Mouse (Mus musculus): ENCODE data around the gene Mfap5. TPM values are rescaled to one million over a fixed set of nuclear protein-coding genes. Genes with fewer than 3 reads are reported as not detected.

The Mfap5 gene
- polyA plus RNA-seq, 1 experiment from 2014 or later: 1.6 TPM

DNA sequence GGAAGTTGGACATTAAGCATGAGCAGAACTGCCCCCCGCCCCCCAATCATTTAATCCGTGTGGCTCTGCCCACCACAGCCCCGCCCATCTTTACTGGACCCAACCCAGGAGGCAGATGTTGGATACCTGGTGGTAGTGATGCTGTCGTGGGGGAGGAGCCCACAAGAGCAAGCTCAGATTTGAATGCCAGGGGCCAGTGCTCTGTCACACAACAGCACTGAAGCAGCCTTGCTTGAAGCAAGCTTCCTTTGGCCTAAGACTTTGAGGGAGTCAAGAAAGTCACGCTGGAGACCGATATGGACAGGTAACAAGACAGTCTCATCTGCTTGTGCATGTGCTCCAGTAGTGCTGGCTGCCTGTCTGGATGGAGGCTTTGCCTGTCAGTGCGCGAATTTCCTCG is 48.0 kb downstream of the Mfap5 start, which contains the start of gene Aicda:
TSS of gene Aicda (plus strand) at position 196 of the 400 bp plus-strand sequence.
- no peak within 1 kb of the TSS for H3K27ac ChIP-seq
- no peaks in the 10 kb centered on the region for H3K9me3 ChIP-seq
- H3K9ac ChIP-seq: no peak within 1 kb of the TSS
- H3K4me1 ChIP-seq: no peaks in the 10 kb centered on the region
- H3K4me2 ChIP-seq (replicated peaks): no peak within 1 kb of the TSS
- H3K27me3 ChIP-seq (replicated peaks): no peaks in the 10 kb centered on the region
- WGBS: 61% methylated on average over 9 of the region's 9 CpGs
- no peak for ATAC-seq (ENCODE audit: low FRiP score, low read depth)
- no peaks in the 10 kb centered on the region for H3K36me3 ChIP-seq
- no peak within 1 kb of the TSS for H3K4me3 ChIP-seq

DNA sequence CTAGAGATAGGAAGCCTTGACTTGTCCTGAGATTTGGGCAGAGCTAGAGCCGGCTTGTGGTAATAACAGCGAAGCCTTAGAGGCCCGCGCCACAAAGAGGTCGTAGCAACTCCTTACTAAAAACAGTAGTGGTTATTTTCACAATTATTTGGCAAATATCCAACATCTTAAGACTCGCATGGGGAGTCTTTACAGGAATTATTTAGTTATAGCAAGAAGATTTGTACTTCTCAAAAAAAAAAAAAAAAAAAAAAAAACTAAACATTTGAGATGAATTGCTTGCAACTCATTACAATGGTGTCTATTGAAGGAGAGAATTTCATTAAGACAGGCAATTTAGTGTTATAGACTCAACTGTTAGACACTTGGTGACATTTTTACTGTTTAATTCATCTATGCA is 48.5 kb downstream of the Mfap5 start:
- ATAC-seq (ENCODE audit: low FRiP score, low read depth): no peak
- H3K27me3 ChIP-seq (replicated peaks): no peaks in the 10 kb centered on the region
- H3K9ac ChIP-seq: no peak overlapping the region
- H3K4me1 ChIP-seq: no peaks in the 10 kb centered on the region
- WGBS: 82% methylated on average over 6 of the region's 6 CpGs
- H3K36me3 ChIP-seq: no peaks in the 10 kb centered on the region
- no peaks in the 10 kb centered on the region for H3K9me3 ChIP-seq
- H3K4me2 ChIP-seq (replicated peaks): no peak overlapping the region
- no peak overlapping the region for H3K27ac ChIP-seq
- no peak overlapping the region for H3K4me3 ChIP-seq

DNA sequence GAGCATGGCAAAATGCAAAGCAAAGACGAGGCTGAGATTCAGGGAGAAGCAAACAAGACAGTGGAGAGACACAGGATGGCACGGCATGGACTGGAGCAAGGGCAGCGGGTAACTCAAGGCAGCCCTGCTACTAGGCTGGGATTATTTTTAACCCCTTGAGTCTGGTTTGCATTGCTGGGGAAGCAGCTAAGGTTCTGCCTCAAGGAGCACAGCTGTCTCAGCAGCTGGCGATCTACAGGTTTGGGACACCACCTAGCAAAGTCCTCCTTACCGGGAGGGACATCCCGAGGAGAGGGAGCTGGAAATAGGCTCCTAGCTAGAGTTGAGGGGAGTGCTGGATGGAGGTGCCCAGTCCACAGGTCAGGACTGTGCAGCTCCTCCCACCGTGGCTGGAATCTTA is 49.6 kb downstream of the Mfap5 start:
- no peak overlapping the region for H3K9ac ChIP-seq
- H3K9me3 ChIP-seq: no peaks in the 10 kb centered on the region
- WGBS: 64% methylated on average over 7 of the region's 7 CpGs
- H3K36me3 ChIP-seq: no peaks in the 10 kb centered on the region
- no peak for ATAC-seq (ENCODE audit: low FRiP score, low read depth)
- H3K27ac ChIP-seq: no peak overlapping the region
- H3K4me3 ChIP-seq: no peak overlapping the region
- no peaks in the 10 kb centered on the region for H3K4me1 ChIP-seq
- no peaks in the 10 kb centered on the region for H3K27me3 ChIP-seq (replicated peaks)
- H3K4me2 ChIP-seq (replicated peaks): no peak overlapping the region

DNA sequence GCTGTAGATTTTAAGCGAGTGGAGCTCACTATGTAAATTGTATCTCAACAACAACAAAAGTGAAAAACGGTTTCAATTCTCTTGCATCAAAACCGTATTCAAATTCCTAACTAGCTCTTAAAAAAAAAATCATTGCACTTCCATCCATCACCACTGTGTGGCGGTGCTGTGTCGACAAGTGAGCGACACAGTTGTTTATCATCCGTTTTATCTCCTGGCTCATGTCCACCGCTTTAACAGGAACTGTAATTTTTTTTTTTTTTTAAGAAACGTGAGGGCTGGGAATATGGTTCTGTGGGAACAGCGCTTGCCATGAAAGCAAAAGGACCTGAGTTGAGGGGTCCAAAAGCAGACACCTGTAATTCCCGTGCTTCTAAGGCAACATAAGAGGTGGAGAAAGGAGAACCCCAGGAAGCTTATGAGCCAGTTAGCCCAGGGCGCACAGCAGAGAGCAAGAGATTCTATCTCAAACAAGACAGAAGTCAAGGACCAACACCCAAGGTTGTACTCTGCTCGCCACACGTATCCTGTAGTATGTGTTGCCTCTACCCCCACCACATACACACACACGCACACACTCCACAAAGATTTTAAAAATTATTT is 51.4 kb downstream of the Mfap5 start:
- WGBS: 25% methylated on average over 15 of the region's 15 CpGs
- Histone ChIP-seq H3K4me1 (no peaks in the 10 kb centered on the region), H3K9me3 (no peaks in the 10 kb centered on the region), H3K36me3 (no peaks in the 10 kb centered on the region), H3K4me2 (replicated peaks) (peak overlapping the region; percentile 43), H3K27ac (no peak overlapping the region), H3K4me3 (no peak overlapping the region), H3K27me3 (replicated peaks) (no peaks in the 10 kb centered on the region), H3K9ac (no peak overlapping the region)
- no peak for ATAC-seq (ENCODE audit: low FRiP score, low read depth)

DNA sequence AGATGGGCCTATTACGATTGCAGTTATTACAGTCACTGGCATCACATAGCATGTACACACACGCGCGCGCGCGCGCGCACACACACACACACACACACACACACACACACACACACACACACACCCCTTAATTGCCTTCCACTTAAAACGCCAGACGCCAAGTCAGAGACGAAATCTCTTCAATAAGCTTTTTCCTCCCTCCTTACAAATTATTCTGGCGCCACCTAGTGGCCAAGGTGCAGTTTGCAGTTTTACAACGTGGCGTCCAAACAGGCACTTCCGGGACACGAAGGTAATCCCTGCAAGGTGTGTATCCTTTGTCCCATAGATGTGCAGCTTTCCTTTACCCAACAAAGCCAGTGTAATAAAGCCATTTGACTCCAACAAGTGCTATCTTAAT is 54.8 kb downstream of the Mfap5 start:
- no peaks in the 10 kb centered on the region for H3K9me3 ChIP-seq
- H3K27me3 ChIP-seq (replicated peaks): no peaks in the 10 kb centered on the region
- H3K27ac ChIP-seq: no peak overlapping the region
- H3K4me1 ChIP-seq: no peaks in the 10 kb centered on the region
- no peaks in the 10 kb centered on the region for H3K36me3 ChIP-seq
- H3K9ac ChIP-seq: no peak overlapping the region
- peak overlapping the region; percentile 34 for H3K4me2 ChIP-seq (replicated peaks)
- peak; percentile 39 for ATAC-seq (ENCODE audit: low FRiP score, low read depth)
- H3K4me3 ChIP-seq: no peak overlapping the region
- WGBS: 21% methylated on average over 17 of the region's 17 CpGs

DNA sequence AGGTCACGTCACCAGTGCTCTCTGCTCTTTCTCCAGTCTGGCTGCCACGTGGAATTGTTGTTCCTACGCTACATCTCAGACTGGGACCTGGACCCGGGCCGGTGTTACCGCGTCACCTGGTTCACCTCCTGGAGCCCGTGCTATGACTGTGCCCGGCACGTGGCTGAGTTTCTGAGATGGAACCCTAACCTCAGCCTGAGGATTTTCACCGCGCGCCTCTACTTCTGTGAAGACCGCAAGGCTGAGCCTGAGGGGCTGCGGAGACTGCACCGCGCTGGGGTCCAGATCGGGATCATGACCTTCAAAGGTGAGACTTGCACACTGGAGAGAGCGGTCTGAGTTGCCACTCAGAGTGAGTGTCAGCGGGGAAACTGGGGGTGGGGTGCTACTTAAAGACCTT is 55.4 kb downstream of the Mfap5 start:
- Histone ChIP-seq H3K9me3 (no peaks in the 10 kb centered on the region), H3K4me3 (no peak overlapping the region), H3K4me1 (no peaks in the 10 kb centered on the region), H3K27ac (no peak overlapping the region), H3K4me2 (replicated peaks) (peak overlapping the region; percentile 34), H3K9ac (no peak overlapping the region), H3K27me3 (replicated peaks) (no peaks in the 10 kb centered on the region), H3K36me3 (no peaks in the 10 kb centered on the region)
- WGBS: 86% methylated on average over 20 of the region's 20 CpGs
- peak; percentile 15; the same call in 1 of the 2 replicates for ATAC-seq (ENCODE audit: low FRiP score, low read depth)

DNA sequence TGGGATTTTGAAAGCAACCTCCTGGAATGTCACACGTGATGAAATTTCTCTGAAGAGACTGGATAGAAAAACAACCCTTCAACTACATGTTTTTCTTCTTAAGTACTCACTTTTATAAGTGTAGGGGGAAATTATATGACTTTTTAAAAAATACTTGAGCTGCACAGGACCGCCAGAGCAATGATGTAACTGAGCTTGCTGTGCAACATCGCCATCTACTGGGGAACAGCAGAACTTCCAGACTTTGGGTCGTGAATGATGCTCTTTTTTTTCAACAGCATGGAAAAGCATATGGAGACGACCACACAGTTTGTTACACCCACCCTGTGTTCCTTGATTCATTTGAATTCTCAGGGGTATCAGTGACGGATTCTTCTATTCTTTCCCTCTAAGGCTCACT is 56.8 kb downstream of the Mfap5 start:
- Histone ChIP-seq H3K27ac (no peak overlapping the region), H3K4me3 (no peak overlapping the region), H3K4me2 (replicated peaks) (0 out of 2 replicates have a peak overlapping the region, but pooled peaks have one; percentile 34), H3K9ac (no peak overlapping the region), H3K4me1 (no peaks in the 10 kb centered on the region), H3K9me3 (no peaks in the 10 kb centered on the region), H3K27me3 (replicated peaks) (no peaks in the 10 kb centered on the region), H3K36me3 (no peaks in the 10 kb centered on the region)
- peak; percentile 21; the same call in 1 of the 2 replicates for ATAC-seq (ENCODE audit: low FRiP score, low read depth)
- WGBS: 5% methylated on average over 6 of the region's 6 CpGs

DNA sequence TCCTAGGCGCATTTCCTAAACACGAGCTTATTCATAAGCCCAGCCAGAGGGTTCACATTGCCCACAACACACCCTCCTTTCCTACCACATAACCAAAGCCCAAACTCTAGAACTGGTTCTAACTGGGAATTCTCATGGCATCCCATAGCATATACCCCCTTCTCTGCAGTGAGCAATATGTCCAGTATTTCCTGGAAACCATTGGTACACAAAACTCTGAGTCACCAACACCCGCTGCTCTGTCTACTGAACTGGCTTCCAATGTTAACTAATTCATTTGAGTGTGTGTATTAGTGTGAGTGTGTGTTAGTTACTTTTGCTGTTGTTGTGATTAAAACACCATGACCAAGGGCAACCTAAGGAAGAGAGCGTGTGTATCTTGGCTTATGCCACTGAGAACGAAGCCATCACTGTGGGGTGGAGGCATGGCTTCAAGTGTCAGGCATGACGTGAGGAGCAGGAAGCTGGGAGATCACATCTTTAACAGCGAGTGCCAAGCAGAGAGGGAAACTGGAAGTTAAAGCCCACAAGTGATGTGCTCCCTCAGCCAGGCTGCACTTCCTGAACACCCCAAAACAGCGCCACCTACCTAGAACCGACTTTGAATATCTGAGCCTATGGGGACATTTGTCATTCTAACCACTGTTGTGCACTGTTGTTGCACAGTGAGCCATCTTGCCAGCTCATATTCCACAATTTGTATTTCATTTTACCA is 59.6 kb downstream of the Mfap5 start:
- Histone ChIP-seq H3K36me3 (no peaks in the 10 kb centered on the region), H3K4me1 (no peaks in the 10 kb centered on the region), H3K9me3 (no peaks in the 10 kb centered on the region), H3K27me3 (replicated peaks) (no peaks in the 10 kb centered on the region), H3K27ac (no peak overlapping the region), H3K4me2 (replicated peaks) (no peak overlapping the region), H3K9ac (no peak overlapping the region), H3K4me3 (no peak overlapping the region)
- no peak for ATAC-seq (ENCODE audit: low FRiP score, low read depth)
- 90% methylated on average over 9 of the region's 9 CpGs for WGBS

DNA sequence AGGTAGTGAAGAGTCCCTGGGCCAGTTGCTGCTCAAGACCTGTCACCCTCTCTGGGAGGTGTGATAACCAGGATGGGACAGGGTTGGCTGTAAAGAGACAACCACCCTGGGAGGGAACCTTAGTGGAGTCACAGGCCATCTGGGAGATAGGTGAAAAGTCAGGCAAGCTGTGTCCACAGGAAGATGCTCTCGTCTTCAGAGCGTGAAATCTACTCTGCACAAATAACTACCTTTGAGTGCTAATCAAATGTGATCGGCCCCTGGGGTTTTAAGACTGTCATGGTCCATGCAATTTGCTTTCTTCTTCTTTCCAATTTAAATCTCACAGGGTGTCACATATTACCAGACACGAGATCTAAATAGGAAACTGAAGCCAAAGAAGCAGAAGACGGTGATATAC is 63.5 kb downstream of the Mfap5 start:
- H3K27ac ChIP-seq: no peak overlapping the region
- no peak overlapping the region for H3K4me2 ChIP-seq (replicated peaks)
- H3K36me3 ChIP-seq: no peaks in the 10 kb centered on the region
- WGBS: 55% methylated on average over 5 of the region's 5 CpGs
- H3K9ac ChIP-seq: no peak overlapping the region
- H3K4me1 ChIP-seq: no peaks in the 10 kb centered on the region
- H3K27me3 ChIP-seq (replicated peaks): no peaks in the 10 kb centered on the region
- H3K4me3 ChIP-seq: no peak overlapping the region
- no peak for ATAC-seq (ENCODE audit: low FRiP score, low read depth)
- no peaks in the 10 kb centered on the region for H3K9me3 ChIP-seq

DNA sequence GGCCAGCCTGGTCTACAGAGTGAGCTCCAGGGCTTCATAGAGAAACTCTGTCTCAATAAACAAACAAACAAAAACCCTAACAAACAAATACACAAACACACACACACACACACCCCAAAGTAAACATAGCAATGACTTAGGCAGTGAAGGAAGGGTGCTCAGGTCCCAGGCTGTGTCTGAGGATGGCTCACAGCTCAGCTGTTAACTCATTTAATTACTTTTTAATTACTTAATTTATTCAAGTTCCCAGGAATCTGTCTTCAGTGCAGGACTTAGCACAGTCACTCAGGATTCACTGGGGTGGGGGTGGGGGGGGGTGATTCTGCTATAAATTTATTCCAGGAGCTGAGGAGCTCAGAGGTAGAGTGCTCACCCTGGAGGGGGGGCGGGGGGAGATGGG is 64.1 kb downstream of the Mfap5 start:
- peak; percentile 42; the same call in 1 of the 2 replicates for ATAC-seq (ENCODE audit: low FRiP score, low read depth)
- no peak overlapping the region for H3K4me3 ChIP-seq
- no peaks in the 10 kb centered on the region for H3K27me3 ChIP-seq (replicated peaks)
- no peak overlapping the region for H3K4me2 ChIP-seq (replicated peaks)
- H3K9me3 ChIP-seq: no peaks in the 10 kb centered on the region
- no peak overlapping the region for H3K27ac ChIP-seq
- no peaks in the 10 kb centered on the region for H3K36me3 ChIP-seq
- 88% methylated on average over 1 of the region's 1 CpGs for WGBS
- no peak overlapping the region for H3K9ac ChIP-seq
- no peaks in the 10 kb centered on the region for H3K4me1 ChIP-seq

DNA sequence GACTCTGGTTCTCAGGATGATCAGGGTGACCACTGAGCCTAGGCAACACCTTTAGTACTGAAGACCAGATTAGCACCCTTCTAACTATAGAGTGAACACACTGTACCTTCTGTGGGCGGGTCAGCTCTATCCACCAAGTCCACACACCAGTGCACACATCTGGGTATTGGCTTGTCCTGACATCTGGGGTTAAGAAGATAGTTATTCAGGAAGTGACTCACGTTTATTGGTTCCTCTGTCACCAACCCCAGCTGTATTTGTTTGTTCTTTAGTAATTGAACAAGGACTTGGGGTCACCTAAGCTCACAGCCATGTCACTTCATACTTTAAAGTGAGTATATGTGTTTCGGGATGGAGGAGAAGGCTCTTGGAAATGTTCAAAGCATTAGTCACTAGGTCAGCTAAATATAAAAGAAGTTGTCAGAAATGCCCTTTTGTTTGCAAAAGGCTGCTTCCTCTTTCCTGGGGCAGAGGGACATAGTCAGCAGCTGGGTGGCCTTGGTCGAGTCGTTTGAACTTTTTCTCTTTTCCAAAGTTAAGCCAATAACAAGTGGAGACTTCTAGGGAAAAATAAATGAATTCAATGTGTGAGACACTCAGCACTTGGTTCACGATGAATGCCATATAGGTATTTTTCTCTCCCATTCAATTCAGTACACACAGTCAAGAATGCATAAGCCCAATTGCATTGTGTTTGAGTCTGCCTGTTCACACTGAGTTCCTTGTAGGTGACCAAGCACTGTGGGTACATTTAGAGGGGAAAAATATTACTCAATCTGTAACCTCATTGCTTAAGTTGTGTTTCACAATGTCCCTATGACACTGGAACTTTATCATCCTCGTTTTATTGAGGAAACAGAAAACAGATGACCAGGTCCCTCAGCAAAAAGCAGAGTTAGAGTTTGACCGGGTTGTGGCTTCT is 65.3 kb downstream of the Mfap5 start:
- ATAC-seq (ENCODE audit: low FRiP score, low read depth): no peak
- H3K9me3 ChIP-seq: no peaks in the 10 kb centered on the region
- 75% methylated on average over 8 of the region's 8 CpGs for WGBS
- H3K9ac ChIP-seq: no peak overlapping the region
- no peak overlapping the region for H3K27ac ChIP-seq
- H3K36me3 ChIP-seq: no peaks in the 10 kb centered on the region
- no peaks in the 10 kb centered on the region for H3K4me1 ChIP-seq
- no peaks in the 10 kb centered on the region for H3K27me3 ChIP-seq (replicated peaks)
- H3K4me2 ChIP-seq (replicated peaks): no peak overlapping the region
- H3K4me3 ChIP-seq: no peak overlapping the region

DNA sequence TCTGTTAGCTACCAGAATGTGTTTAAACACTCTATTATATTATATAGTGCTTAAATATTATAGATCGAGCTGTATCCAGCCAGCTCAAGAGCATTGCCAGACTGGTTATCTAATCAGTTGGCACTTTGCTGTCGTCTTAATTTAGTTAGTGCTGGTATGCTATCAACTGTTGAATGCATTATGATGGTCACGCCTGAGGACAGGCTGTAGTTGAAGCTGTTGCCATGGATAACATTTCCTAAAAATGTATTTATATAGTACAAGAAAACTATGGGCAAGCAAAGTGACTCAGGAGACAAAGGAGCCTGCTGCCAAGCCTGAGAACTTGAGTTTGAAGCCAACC is 65.9 kb downstream of the Mfap5 start:
- no peak for ATAC-seq (ENCODE audit: low FRiP score, low read depth)
- whole genome bisulfite sequencing: 86% methylated on average over 3 of the region's 3 CpGs

More for the DNA sequence above, 65.9 kb downstream of the Mfap5 start:
- Histone ChIP-seq H3K4me1 (no peaks in the 10 kb centered on the region), H3K4me2 (replicated peaks) (no peak overlapping the region), H3K9ac (no peak overlapping the region), H3K27me3 (replicated peaks) (no peaks in the 10 kb centered on the region), H3K36me3 (no peaks in the 10 kb centered on the region), H3K27ac (no peak overlapping the region), H3K4me3 (no peak overlapping the region), H3K9me3 (no peaks in the 10 kb centered on the region)
